Mouse (Mus musculus): Measurements from ENCODE around the gene Sclt1. TPM values are rescaled to one million over a fixed set of nuclear protein-coding genes. Genes with fewer than 3 reads are reported as not detected.
A peak's percentile ranks its signal among the peaks of the same experiment; 100 is the strongest.

The Sclt1 gene
- polyA plus RNA-seq (2015; fragmentation: Nextera tagmentation; extraction: Ambion mirVana), result 7.7 and 7.8 TPM in 2 replicates

GRCm38 (mm10) chr3:41742278-41742934 is at the start of gene Sclt1, which contains the start of gene D3Ertd751e:
Gene Sclt1 (minus strand): TSS chr3:41742514.
Gene D3Ertd751e (plus strand): TSS chr3:41742611.
- H3K4me1 ChIP-seq (ENCODE audit: insufficient read depth, low read depth, low read length), result no peaks in the 10 kb centered on the region
- peak within 1 kb of the TSS; percentile 71 for H3K9ac ChIP-seq (replicated peaks; ENCODE audit: low read depth)
- H3K4me3 ChIP-seq (ENCODE audit: low read depth, low read length), result peak within 1 kb of the TSS; percentile 74
- H3K9me3 ChIP-seq (ENCODE audit: low read length), result no peaks in the 10 kb centered on the region
- peak within 1 kb of the TSS; percentile 88 for H3K27ac ChIP-seq (ENCODE audit: low read length)
- TF ChIP-seq EP300 (IDR thresholded peaks at IDR 0.05) (no peak), CTCF (IDR thresholded peaks at IDR 0.05) (peak; percentile 11; the same call in 1 of the 2 replicates)
- peak within 1 kb of the TSS; percentile 75 for H3K4me2 ChIP-seq (replicated peaks; ENCODE audit: low read depth, low read length)
- no peaks in the 10 kb centered on the region for H3K27me3 ChIP-seq (replicated peaks; ENCODE audit: insufficient read depth, low read length)
- DNase-seq (ENCODE audit: low spot score) (peak; percentile 98), ATAC-seq (peak; percentile 100)
- H3K36me3 ChIP-seq (ENCODE audit: insufficient read depth, low read length), result no peaks in the 10 kb centered on the region
- WGBS, result under 1% methylated on average over 64 of the region's 66 CpGs

GRCm38 (mm10) chr3:41762091-41762490 is 19.8 kb upstream of the Sclt1 start:
- Histone ChIP-seq H3K4me1 (ENCODE audit: insufficient read depth, low read depth, low read length) (no peaks in the 10 kb centered on the region), H3K27me3 (replicated peaks; ENCODE audit: insufficient read depth, low read length) (no peaks in the 10 kb centered on the region), H3K36me3 (ENCODE audit: insufficient read depth, low read length) (no peaks in the 10 kb centered on the region), H3K4me2 (replicated peaks; ENCODE audit: low read depth, low read length) (no peak overlapping the region), H3K27ac (ENCODE audit: low read length) (no peak overlapping the region), H3K9me3 (ENCODE audit: low read length) (no peaks in the 10 kb centered on the region), H3K9ac (replicated peaks; ENCODE audit: low read depth) (no peak overlapping the region), H3K4me3 (ENCODE audit: low read depth, low read length) (no peak overlapping the region)
- TF ChIP-seq EP300 (IDR thresholded peaks at IDR 0.05) (no peak), CTCF (IDR thresholded peaks at IDR 0.05) (no peak)
- 86% methylated on average over 3 of the region's 3 CpGs for WGBS
- ATAC-seq (no peak), DNase-seq (ENCODE audit: low spot score) (no peak)

GRCm38 (mm10) chr3:41754556-41754955 is 12.2 kb upstream of the Sclt1 start:
- no peak overlapping the region for H3K4me3 ChIP-seq (ENCODE audit: low read depth, low read length)
- TF ChIP-seq EP300 (IDR thresholded peaks at IDR 0.05) (no peak), CTCF (IDR thresholded peaks at IDR 0.05) (no peak)
- H3K27me3 ChIP-seq (replicated peaks; ENCODE audit: insufficient read depth, low read length), result no peaks in the 10 kb centered on the region
- no peaks in the 10 kb centered on the region for H3K36me3 ChIP-seq (ENCODE audit: insufficient read depth, low read length)
- no peak overlapping the region for H3K27ac ChIP-seq (ENCODE audit: low read length)
- no peak overlapping the region for H3K9ac ChIP-seq (replicated peaks; ENCODE audit: low read depth)
- no peak overlapping the region for H3K4me2 ChIP-seq (replicated peaks; ENCODE audit: low read depth, low read length)
- ATAC-seq (no peak), DNase-seq (ENCODE audit: low spot score) (no peak)
- H3K9me3 ChIP-seq (ENCODE audit: low read length), result no peaks in the 10 kb centered on the region
- H3K4me1 ChIP-seq (ENCODE audit: insufficient read depth, low read depth, low read length), result no peaks in the 10 kb centered on the region
- 71% methylated on average over 2 of the region's 2 CpGs for WGBS

GRCm38 (mm10) chr3:41743436-41743835 is 1.1 kb upstream of the Sclt1 start:
- Histone ChIP-seq H3K36me3 (ENCODE audit: insufficient read depth, low read length) (no peaks in the 10 kb centered on the region), H3K27me3 (replicated peaks; ENCODE audit: insufficient read depth, low read length) (no peaks in the 10 kb centered on the region), H3K4me1 (ENCODE audit: insufficient read depth, low read depth, low read length) (no peaks in the 10 kb centered on the region), H3K4me2 (replicated peaks; ENCODE audit: low read depth, low read length) (no peak overlapping the region; the same call in 1 of the 2 replicates), H3K4me3 (ENCODE audit: low read depth, low read length) (no peak overlapping the region), H3K9me3 (ENCODE audit: low read length) (no peaks in the 10 kb centered on the region), H3K27ac (ENCODE audit: low read length) (no peak overlapping the region), H3K9ac (replicated peaks; ENCODE audit: low read depth) (no peak overlapping the region)
- DNase-seq (ENCODE audit: low spot score) (peak; percentile 33), ATAC-seq (no peak)
- WGBS, result 27% methylated on average over 6 of the region's 6 CpGs
- no peak for TF ChIP-seq EP300 (IDR thresholded peaks at IDR 0.05)
- TF ChIP-seq CTCF (IDR thresholded peaks at IDR 0.05), result peak; percentile 54

- Histone ChIP-seq H3K27ac (ENCODE audit: low read length) (peak overlapping the region; percentile 88), H3K4me3 (ENCODE audit: low read depth, low read length) (peak overlapping the region; percentile 74), H3K4me2 (replicated peaks; ENCODE audit: low read depth, low read length) (peak overlapping the region; percentile 75), H3K36me3 (ENCODE audit: insufficient read depth, low read length) (no peaks in the 10 kb centered on the region), H3K27me3 (replicated peaks; ENCODE audit: insufficient read depth, low read length) (no peaks in the 10 kb centered on the region), H3K9me3 (ENCODE audit: low read length) (no peaks in the 10 kb centered on the region), H3K4me1 (ENCODE audit: insufficient read depth, low read depth, low read length) (no peaks in the 10 kb centered on the region), H3K9ac (replicated peaks; ENCODE audit: low read depth) (peak overlapping the region; percentile 71)
- TF ChIP-seq CTCF (IDR thresholded peaks at IDR 0.05) (no peak), EP300 (IDR thresholded peaks at IDR 0.05) (no peak)
- WGBS, result under 1% methylated on average over 39 of the region's 39 CpGs
- DNase-seq (ENCODE audit: low spot score) (peak; percentile 40), ATAC-seq (no peak)
These were observed 575 bp downstream of the Sclt1 start for GRCm38 (mm10) chr3:41741601-41742277.

- H3K9ac ChIP-seq (replicated peaks; ENCODE audit: low read depth), result no peak overlapping the region
- ATAC-seq (no peak), DNase-seq (ENCODE audit: low spot score) (no peak)
- no peak for TF ChIP-seq EP300 (IDR thresholded peaks at IDR 0.05)
- no peak for TF ChIP-seq CTCF (IDR thresholded peaks at IDR 0.05)
- H3K4me1 ChIP-seq (ENCODE audit: insufficient read depth, low read depth, low read length), result no peaks in the 10 kb centered on the region
- no peak overlapping the region for H3K27ac ChIP-seq (ENCODE audit: low read length)
- H3K4me3 ChIP-seq (ENCODE audit: low read depth, low read length), result no peak overlapping the region
- H3K27me3 ChIP-seq (replicated peaks; ENCODE audit: insufficient read depth, low read length), result no peaks in the 10 kb centered on the region
- 83% methylated on average over 1 of the region's 1 CpGs for WGBS
- no peaks in the 10 kb centered on the region for H3K9me3 ChIP-seq (ENCODE audit: low read length)
- H3K36me3 ChIP-seq (ENCODE audit: insufficient read depth, low read length), result no peaks in the 10 kb centered on the region
- H3K4me2 ChIP-seq (replicated peaks; ENCODE audit: low read depth, low read length), result no peak overlapping the region
These were observed 46.6 kb downstream of the Sclt1 start for GRCm38 (mm10) chr3:41695681-41696080.

All from lung, postnatal 0 days (tissue).